Mouse (Mus musculus) midbrain, postnatal 0 days (tissue): ENCODE measurements around the gene Gm5269. TPM values are rescaled to one million over a fixed set of nuclear protein-coding genes. Genes with fewer than 3 reads are reported as not detected.
A peak's percentile ranks its signal among the peaks of the same experiment; 100 is the strongest.

Experiments used
- ATAC-seq: fragments of 200-750 bp; cut with Nextera tagmentation; 2 replicates; pipeline ENCODE4 v1.8.0; 2017; ENCODE audit warnings: moderate number of reproducible peaks, mild to moderate bottlenecking, moderate TSS enrichment, moderate library complexity; ENCODE audit not compliant: low FRiP score
- DNase-seq: peaks from one replicate; pipeline ENCODE4 v3.0.0-alpha.2; 2015; ENCODE audit warnings: low spot score
- H3K27ac ChIP-seq: fragments of 300-500 bp; sonication (generic); 2 replicates; pipeline ENCODE4 v1.5.1; 2014; ENCODE audit warnings: low read depth, mild to moderate bottlenecking, low read length, mixed read lengths
- H3K27me3 ChIP-seq: fragments of 300-500 bp; sonication (generic); 2 replicates; pipeline ENCODE4 v1.6.1; 2014; ENCODE audit warnings: low read length, control low read depth, mixed read lengths; ENCODE audit not compliant: insufficient read depth
- H3K36me3 ChIP-seq: fragments of 300-500 bp; sonication (generic); 2 replicates; pipeline ENCODE4 v1.6.1; 2014; ENCODE audit warnings: low read length, control low read depth, mixed read lengths; ENCODE audit not compliant: insufficient read depth
- H3K4me1 ChIP-seq: fragments of 300-500 bp; sonication (generic); 2 replicates; pipeline ENCODE4 v1.6.1; 2014; ENCODE audit warnings: mild to moderate bottlenecking, control low read depth, antibody characterized with exemption, low read length, mixed read lengths; ENCODE audit not compliant: insufficient read depth
- H3K4me2 ChIP-seq: fragments of 300-500 bp; sonication (generic); 2 replicates; pipeline ENCODE4 v1.6.1; 2014; ENCODE audit warnings: low read depth, mild to moderate bottlenecking, low read length, mixed read lengths; ENCODE audit not compliant: poor library complexity, severe bottlenecking
- H3K4me3 ChIP-seq: fragments of 300-500 bp; sonication (generic); 2 replicates; pipeline ENCODE4 v1.5.1; 2014; ENCODE audit warnings: low read depth, mild to moderate bottlenecking, low read length, moderate library complexity
- H3K9ac ChIP-seq: fragments of 300-500 bp; sonication (generic); replicated peaks from 2 replicates; pipeline ENCODE4 v1.6.1; 2014; ENCODE audit warnings: mild to moderate bottlenecking, low read length, moderate library complexity, mixed read lengths; ENCODE audit not compliant: poor library complexity, severe bottlenecking
- H3K9me3 ChIP-seq: fragments of 300-500 bp; sonication (generic); 2 replicates; pipeline ENCODE4 v1.6.1; 2016; ENCODE audit warnings: low read length, control low read depth
- CTCF ChIP-seq: IDR thresholded peaks from 2 replicates; pipeline ENCODE4 v1.5.1; 2016; ENCODE audit warnings: antibody characterized with exemption, mild to moderate bottlenecking
- WGBS: fragments of 180-500 bp; shearing (Covaris S2); extraction: QIAGEN DNeasy Blood & Tissue Kit; methylation state at CpG from one replicate; pipeline ENCODE4 v1.1.7; 2014; 5-methylcytosine and 5-hydroxymethylcytosine counted together
- polyA plus RNA-seq: library from polyadenylated mRNA; unstranded; fragments of >200 nt; fragmentation: Nextera tagmentation; extraction: Ambion mirVana; gene quantifications from 2 replicates; pipeline ENCODE4 v1.2.1, GENCODE M21; 2015
- total RNA-seq: library from RNA; depleted of rRNA; stranded (reverse); fragments of >200 nt; gene quantifications from 2 replicates; pipeline ENCODE4 v1.2.3, GENCODE M21; 2014; rRNA removed

The Gm5269 gene
- not detected in 2 replicates for total RNA-seq
- not detected in 2 replicates for polyA plus RNA-seq

GRCm38 (mm10) chr1:45890173-45890572 lies at the start of gene Gm5269:
Gene Gm5269, minus strand, starts transcription at chr1:45890273.
- H3K4me3 ChIP-seq = no peak within 1 kb of the TSS
- ATAC-seq = no peak

GRCm38 (mm10) chr1:45931127-45931526 lies 41.1 kb upstream of the Gm5269 start:
- peaks cover 2% of the 10 kb centered on the region; the same call in 1 of the 2 replicates for H3K4me1 ChIP-seq
- ATAC-seq (no peak), DNase-seq (no peak)
- no peak overlapping the region for H3K9ac ChIP-seq
- H3K9me3 ChIP-seq = no peaks in the 10 kb centered on the region
- H3K4me3 ChIP-seq = no peak overlapping the region
- H3K4me2 ChIP-seq = no peak overlapping the region
- H3K36me3 ChIP-seq = no peaks in the 10 kb centered on the region
- peak; percentile 48 for TF ChIP-seq CTCF
- H3K27me3 ChIP-seq = no peaks in the 10 kb centered on the region
- H3K27ac ChIP-seq = no peak overlapping the region

More at GRCm38 (mm10) chr1:45890173-45890572, at the start of gene Gm5269:
- DNase-seq = no peak
- no peak for TF ChIP-seq CTCF
- Histone ChIP-seq H3K27me3 (no peaks in the 10 kb centered on the region), H3K27ac (no peak within 1 kb of the TSS), H3K9me3 (no peaks in the 10 kb centered on the region), H3K36me3 (no peaks in the 10 kb centered on the region), H3K4me1 (no peaks in the 10 kb centered on the region), H3K4me2 (no peak within 1 kb of the TSS), H3K9ac (no peak within 1 kb of the TSS)

GRCm38 (mm10) chr1:45926911-45927310 lies 36.8 kb upstream of the Gm5269 start:
- ATAC-seq (no peak), DNase-seq (no peak)
- H3K36me3 ChIP-seq = no peaks in the 10 kb centered on the region
- no peak overlapping the region for H3K9ac ChIP-seq
- no peak overlapping the region for H3K27ac ChIP-seq
- H3K27me3 ChIP-seq = no peaks in the 10 kb centered on the region
- WGBS = 58% methylated on average over 3 of the region's 3 CpGs
- no peak overlapping the region for H3K4me2 ChIP-seq
- peaks cover 3% of the 10 kb centered on the region; the same call in 1 of the 2 replicates for H3K4me1 ChIP-seq
- no peak for TF ChIP-seq CTCF
- H3K9me3 ChIP-seq = no peaks in the 10 kb centered on the region
- H3K4me3 ChIP-seq = no peak overlapping the region

GRCm38 (mm10) chr1:45926393-45926763 lies 36.3 kb upstream of the Gm5269 start, which contains the start of gene Slc40a1:
Gene Slc40a1, minus strand, starts transcription at chr1:45926523.
- H3K36me3 ChIP-seq = no peaks in the 10 kb centered on the region
- DNase-seq = no peak
- peak within 1 kb of the TSS; percentile 75 for H3K4me2 ChIP-seq
- H3K4me3 ChIP-seq = peak within 1 kb of the TSS; percentile 81
- peak within 1 kb of the TSS; percentile 57 for H3K9ac ChIP-seq
- 29% methylated on average over 9 of the region's 9 CpGs for WGBS
- TF ChIP-seq CTCF = no peak
- peaks cover 3% of the 10 kb centered on the region; the same call in 1 of the 2 replicates for H3K4me1 ChIP-seq
- ATAC-seq = no peak
- H3K27ac ChIP-seq = no peak within 1 kb of the TSS
- no peaks in the 10 kb centered on the region for H3K27me3 ChIP-seq
- H3K9me3 ChIP-seq = no peaks in the 10 kb centered on the region

GRCm38 (mm10) chr1:45925500-45926392 lies 35.7 kb upstream of the Gm5269 start:
- no peak for TF ChIP-seq CTCF
- Histone ChIP-seq H3K27me3 (no peaks in the 10 kb centered on the region), H3K4me1 (peaks cover 3% of the 10 kb centered on the region; the same call in 1 of the 2 replicates), H3K4me2 (peak overlapping the region; percentile 75), H3K9me3 (no peaks in the 10 kb centered on the region), H3K9ac (peak overlapping the region; percentile 57), H3K27ac (no peak overlapping the region), H3K4me3 (peak overlapping the region; percentile 81), H3K36me3 (no peaks in the 10 kb centered on the region)
- under 1% methylated on average over 47 of the region's 53 CpGs for WGBS
- DNase-seq = peak; percentile 77
- peak; percentile 91 for ATAC-seq

- H3K4me3 ChIP-seq = peak overlapping the region; percentile 81
- no peaks in the 10 kb centered on the region for H3K27me3 ChIP-seq
- no peaks in the 10 kb centered on the region for H3K9me3 ChIP-seq
- ATAC-seq (peak; percentile 41; the same call in 1 of the 2 replicates), DNase-seq (no peak)
- no peaks in the 10 kb centered on the region for H3K36me3 ChIP-seq
- peak overlapping the region; percentile 57 for H3K9ac ChIP-seq
- no peak overlapping the region for H3K27ac ChIP-seq
- TF ChIP-seq CTCF = no peak
- H3K4me2 ChIP-seq = peak overlapping the region; percentile 75
- WGBS = 11% methylated on average over 7 of the region's 7 CpGs
- H3K4me1 ChIP-seq = peaks cover 3% of the 10 kb centered on the region; the same call in 1 of the 2 replicates
Measured at GRCm38 (mm10) chr1:45925131-45925499, 35.0 kb upstream of the Gm5269 start.
